Mouse (Mus musculus) adrenal gland, postnatal 25 days (tissue): Measurements from ENCODE around the gene Abhd17a. TPM values are rescaled to one million over a fixed set of nuclear protein-coding genes. Genes with fewer than 3 reads are reported as not detected.

Experiments used
- DNase-seq: peaks from one replicate; pipeline ENCODE4 v3.0.0; 2021; ENCODE audit warnings: mixed read lengths
- total RNA-seq: library from RNA; stranded (reverse); gene quantifications from 2 replicates; pipeline ENCODE4 v1.2.3, GENCODE M21; 2021

Abhd17a gene
- total RNA-seq, 1 experiment from 2014 or later, result 100 TPM

GRCm38 (mm10) chr10:80577195-80578130 is 12.7 kb downstream of the Abhd17a start, which contains the start of gene Klf16:
Gene Klf16 (minus strand): TSS chr10:80577321.
- peak; percentile 99 for DNase-seq

GRCm38 (mm10) chr10:80576351-80577194 is 13.6 kb downstream of the Abhd17a start:
- peak; percentile 72 for DNase-seq

- no peak for DNase-seq
Measured at GRCm38 (mm10) chr10:80575925-80576324, 14.2 kb downstream of the Abhd17a start.

- no peak for DNase-seq
Measured at GRCm38 (mm10) chr10:80574896-80575295, 15.2 kb downstream of the Abhd17a start.

- no peak for DNase-seq
Measured at GRCm38 (mm10) chr10:80573944-80574343, 16.2 kb downstream of the Abhd17a start.

GRCm38 (mm10) chr10:80572477-80572876 is 17.7 kb downstream of the Abhd17a start:
- DNase-seq, result no peak

- DNase-seq, result no peak
Measured at GRCm38 (mm10) chr10:80570871-80571836, 19.0 kb downstream of the Abhd17a start.

GRCm38 (mm10) chr10:80570419-80570818 is 19.7 kb downstream of the Abhd17a start:
- DNase-seq, result no peak

- DNase-seq, result peak; percentile 57
Measured at GRCm38 (mm10) chr10:80569664-80570066, 20.5 kb downstream of the Abhd17a start.

GRCm38 (mm10) chr10:80568876-80569275 is 21.3 kb downstream of the Abhd17a start:
- no peak for DNase-seq

- peak; percentile 84 for DNase-seq
Measured at GRCm38 (mm10) chr10:80566375-80567092, 23.6 kb downstream of the Abhd17a start.

- DNase-seq, result peak; percentile 91
Measured at GRCm38 (mm10) chr10:80561116-80561944, 28.8 kb downstream of the Abhd17a start, which contains the start of gene Rexo1. Gene Rexo1 (minus strand): TSS chr10:80561560.

GRCm38 (mm10) chr10:80560621-80561020 is 29.5 kb downstream of the Abhd17a start:
- no peak for DNase-seq

- no peak for DNase-seq
Measured at GRCm38 (mm10) chr10:80559431-80559830, 30.7 kb downstream of the Abhd17a start.

- DNase-seq, result peak; percentile 92
Measured at GRCm38 (mm10) chr10:80557346-80557965, 32.7 kb downstream of the Abhd17a start.

GRCm38 (mm10) chr10:80553997-80554396 is 36.1 kb downstream of the Abhd17a start:
- DNase-seq, result no peak

GRCm38 (mm10) chr10:80553575-80553974 is 36.6 kb downstream of the Abhd17a start:
- DNase-seq, result no peak

GRCm38 (mm10) chr10:80552364-80552763 is 37.8 kb downstream of the Abhd17a start:
- DNase-seq, result no peak

GRCm38 (mm10) chr10:80549279-80549678 is 40.9 kb downstream of the Abhd17a start:
- no peak for DNase-seq
